Mouse (Mus musculus) thymus, adult 2 months (tissue): Measurements from ENCODE around the gene Bend6.

Source experiments
- CTCF ChIP-seq: fragments of 200-500 bp; IDR thresholded peaks from 2 replicates; pipeline ENCODE4 v1.5.1; 2012; ENCODE audit warnings: mild to moderate bottlenecking, control low read depth, low read length, moderate library complexity, borderline replicate concordance; ENCODE audit not compliant: control insufficient read depth, poor library complexity, insufficient read depth; ENCODE audit errors: extremely low read depth
- POLR2A ChIP-seq: fragments of 200-500 bp; IDR thresholded peaks from 2 replicates; pipeline ENCODE4 v1.6.1; 2012; ENCODE audit warnings: mild to moderate bottlenecking, low read length, control low read depth, moderate library complexity; ENCODE audit not compliant: control insufficient read depth, poor library complexity, insufficient read depth; ENCODE audit errors: extremely low read depth

DNA sequence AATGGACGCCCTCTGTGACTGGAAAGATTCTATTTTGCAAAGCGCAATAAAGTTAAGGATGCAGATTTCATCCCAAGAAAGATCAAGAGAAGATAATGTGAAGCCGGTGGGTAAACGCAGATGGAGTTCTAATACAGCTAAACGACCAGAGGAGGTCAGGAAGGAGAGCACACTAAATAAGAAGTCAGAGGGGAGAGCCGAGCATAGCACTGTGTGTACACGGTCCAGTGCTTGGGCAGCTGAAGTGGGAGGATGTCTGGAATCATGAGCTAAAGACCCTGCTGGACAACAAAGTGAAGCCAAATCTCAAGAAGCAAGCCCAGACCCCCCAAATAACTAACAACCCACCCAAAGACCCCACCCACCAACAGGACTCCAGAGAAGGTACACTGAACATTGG, 15.4 kb upstream of the Bend6 start:
- TF ChIP-seq POLR2A (no peak), CTCF (no peak)
